Mouse (Mus musculus): ENCODE results near the gene Tcf7l1. TPM values are rescaled to one million over a fixed set of nuclear protein-coding genes. Genes with fewer than 3 reads are reported as not detected.

Tcf7l1 gene
- total and polyA plus RNA-seq, 2 experiments from 2014 or later: 3.1 to 5.8 TPM

DNA sequence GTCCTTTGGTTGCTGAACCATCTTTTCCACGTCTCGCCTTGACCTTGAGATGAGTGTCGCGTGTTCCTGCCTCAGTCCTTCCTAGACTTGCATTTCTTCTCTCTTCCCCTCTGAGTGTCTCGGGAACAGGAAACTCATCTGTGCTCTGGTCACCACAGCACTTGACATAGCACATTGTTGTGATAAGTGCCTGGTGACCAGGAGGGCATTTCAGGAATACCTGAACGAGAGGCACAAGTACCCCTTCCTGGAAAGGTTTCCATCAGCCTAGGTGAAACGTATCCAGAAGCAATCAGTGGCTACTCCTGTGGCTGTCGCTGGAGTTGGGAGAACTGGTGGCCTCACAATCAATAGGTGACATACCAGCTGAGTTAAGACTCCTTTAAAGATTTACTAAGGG lies 124.8 kb downstream of the Tcf7l1 start:
- Histone ChIP-seq H3K9me3 (ENCODE audit: low read length) (no peaks in the 10 kb centered on the region), H3K4me2 (ENCODE audit: low read depth, low read length, poor library complexity, severe bottlenecking) (no peak overlapping the region), H3K27me3 (ENCODE audit: insufficient read depth, low read length) (no peaks in the 10 kb centered on the region), H3K9ac (replicated peaks; ENCODE audit: low read length, poor library complexity, severe bottlenecking) (no peak overlapping the region), H3K4me1 (ENCODE audit: insufficient read depth, low read length) (no peaks in the 10 kb centered on the region), H3K36me3 (ENCODE audit: insufficient read depth, low read length) (no peaks in the 10 kb centered on the region), H3K27ac (ENCODE audit: low read depth, low read length) (no peak overlapping the region), H3K4me3 (ENCODE audit: low read depth, low read length) (no peak overlapping the region)
- ATAC-seq (ENCODE audit: low FRiP score) (no peak), DNase-seq (ENCODE audit: low spot score) (no peak)
- 86% methylated on average over 8 of the region's 8 CpGs for WGBS
- no peak for TF ChIP-seq CTCF (IDR thresholded peaks at IDR 0.05)

GRCm38 (mm10) chr6:72663000-72663399 lies 126.1 kb downstream of the Tcf7l1 start:
- ATAC-seq (ENCODE audit: low FRiP score): no peak

DNA sequence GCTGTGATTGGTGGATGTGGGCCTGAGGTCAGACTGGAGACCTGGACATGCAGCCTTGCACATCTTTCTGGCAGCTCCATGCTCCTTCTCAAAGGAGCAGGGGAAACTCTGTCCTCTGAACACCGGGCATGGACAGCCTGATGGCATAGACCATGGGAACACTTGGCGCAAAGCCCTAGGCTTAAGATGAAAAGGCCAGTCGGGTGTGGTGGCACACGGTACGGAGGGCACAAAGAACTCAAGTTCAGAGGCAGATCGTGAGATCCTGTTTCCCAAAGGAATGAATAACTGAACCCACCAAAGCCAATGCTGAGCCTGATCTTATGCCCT lies 128.7 kb downstream of the Tcf7l1 start:
- H3K36me3 ChIP-seq (ENCODE audit: insufficient read depth, low read length): no peaks in the 10 kb centered on the region
- no peak overlapping the region for H3K27ac ChIP-seq (ENCODE audit: low read depth, low read length)
- peaks cover 4% of the 10 kb centered on the region; the same call in 1 of the 2 replicates for H3K4me1 ChIP-seq (ENCODE audit: insufficient read depth, low read length)
- 65% methylated on average over 6 of the region's 6 CpGs for WGBS
- H3K9me3 ChIP-seq (ENCODE audit: low read length): no peaks in the 10 kb centered on the region
- no peak overlapping the region for H3K4me2 ChIP-seq (ENCODE audit: low read depth, low read length, poor library complexity, severe bottlenecking)
- no peaks in the 10 kb centered on the region for H3K27me3 ChIP-seq (ENCODE audit: insufficient read depth, low read length)
- ATAC-seq (ENCODE audit: low FRiP score): no peak
- no peak for TF ChIP-seq CTCF (IDR thresholded peaks at IDR 0.05)
- H3K4me3 ChIP-seq (ENCODE audit: low read depth, low read length): no peak overlapping the region
- DNase-seq (ENCODE audit: low spot score): no peak
- H3K9ac ChIP-seq (replicated peaks; ENCODE audit: low read length, poor library complexity, severe bottlenecking): no peak overlapping the region

More at GRCm38 (mm10) chr6:72663000-72663399, 126.1 kb downstream of the Tcf7l1 start:
- no peak overlapping the region for H3K4me2 ChIP-seq (ENCODE audit: low read depth, low read length, poor library complexity, severe bottlenecking)
- DNase-seq (ENCODE audit: low spot score): no peak
- H3K27ac ChIP-seq (ENCODE audit: low read depth, low read length): no peak overlapping the region
- no peak overlapping the region for H3K4me3 ChIP-seq (ENCODE audit: low read depth, low read length)
- no peaks in the 10 kb centered on the region for H3K36me3 ChIP-seq (ENCODE audit: insufficient read depth, low read length)
- no peaks in the 10 kb centered on the region for H3K27me3 ChIP-seq (ENCODE audit: insufficient read depth, low read length)
- no peaks in the 10 kb centered on the region for H3K9me3 ChIP-seq (ENCODE audit: low read length)
- H3K9ac ChIP-seq (replicated peaks; ENCODE audit: low read length, poor library complexity, severe bottlenecking): no peak overlapping the region
- TF ChIP-seq CTCF (IDR thresholded peaks at IDR 0.05): peak; percentile 29; the same call in 1 of the 2 replicates
- no peaks in the 10 kb centered on the region for H3K4me1 ChIP-seq (ENCODE audit: insufficient read depth, low read length)
- WGBS: 11% methylated on average over 1 of the region's 1 CpGs

DNA sequence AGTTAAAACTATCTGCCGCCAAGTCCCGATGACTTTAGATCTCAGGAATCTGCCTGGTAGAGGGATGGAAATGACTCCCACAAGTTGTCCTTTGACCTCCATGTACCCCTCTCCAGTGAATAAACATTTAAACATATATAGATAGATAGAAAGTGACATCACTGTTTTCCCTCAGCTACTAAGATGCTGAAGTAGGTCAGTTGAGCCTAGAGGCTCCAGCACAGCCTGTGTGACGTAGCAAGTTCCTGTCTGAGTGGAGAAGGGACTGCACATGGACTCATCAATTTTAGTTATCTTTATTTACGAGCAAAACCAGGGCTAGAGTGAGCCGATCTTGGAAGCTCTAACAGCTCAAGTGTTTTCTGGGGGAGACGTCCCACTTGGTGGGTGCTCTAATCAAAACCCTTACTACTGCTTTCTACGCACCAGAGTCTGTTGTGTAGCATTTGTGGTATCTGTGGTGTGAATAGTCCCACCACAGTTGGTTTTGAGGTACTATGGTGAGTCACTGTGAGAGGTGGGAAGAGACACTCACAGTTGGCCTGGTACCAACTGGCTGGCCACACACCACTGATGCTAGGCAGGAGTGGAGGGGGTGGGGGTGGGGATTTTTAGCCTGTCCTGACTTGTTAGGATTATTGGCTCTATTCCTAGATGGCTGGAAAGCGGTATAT lies 129.2 kb downstream of the Tcf7l1 start:
- Histone ChIP-seq H3K4me1 (ENCODE audit: insufficient read depth, low read length) (peaks cover 7% of the 10 kb centered on the region; the same call in 1 of the 2 replicates), H3K27ac (ENCODE audit: low read depth, low read length) (no peak overlapping the region), H3K36me3 (ENCODE audit: insufficient read depth, low read length) (no peaks in the 10 kb centered on the region), H3K4me2 (ENCODE audit: low read depth, low read length, poor library complexity, severe bottlenecking) (no peak overlapping the region), H3K27me3 (ENCODE audit: insufficient read depth, low read length) (no peaks in the 10 kb centered on the region), H3K9ac (replicated peaks; ENCODE audit: low read length, poor library complexity, severe bottlenecking) (no peak overlapping the region), H3K4me3 (ENCODE audit: low read depth, low read length) (no peak overlapping the region), H3K9me3 (ENCODE audit: low read length) (no peaks in the 10 kb centered on the region)
- TF ChIP-seq CTCF (IDR thresholded peaks at IDR 0.05): no peak
- 84% methylated on average over 8 of the region's 8 CpGs for WGBS
- no peak for DNase-seq (ENCODE audit: low spot score)
- ATAC-seq (ENCODE audit: low FRiP score): no peak

GRCm38 (mm10) chr6:72658006-72658405 lies 131.0 kb downstream of the Tcf7l1 start:
- Histone ChIP-seq H3K4me2 (ENCODE audit: low read depth, low read length, poor library complexity, severe bottlenecking) (no peak overlapping the region), H3K9me3 (ENCODE audit: low read length) (no peaks in the 10 kb centered on the region), H3K9ac (replicated peaks; ENCODE audit: low read length, poor library complexity, severe bottlenecking) (no peak overlapping the region), H3K4me3 (ENCODE audit: low read depth, low read length) (no peak overlapping the region), H3K27me3 (ENCODE audit: insufficient read depth, low read length) (no peaks in the 10 kb centered on the region), H3K36me3 (ENCODE audit: insufficient read depth, low read length) (no peaks in the 10 kb centered on the region), H3K27ac (ENCODE audit: low read depth, low read length) (no peak overlapping the region), H3K4me1 (ENCODE audit: insufficient read depth, low read length) (peaks cover 7% of the 10 kb centered on the region; the same call in 1 of the 2 replicates)
- DNase-seq (ENCODE audit: low spot score): no peak
- TF ChIP-seq CTCF (IDR thresholded peaks at IDR 0.05): peak; percentile 67
- no peak for ATAC-seq (ENCODE audit: low FRiP score)
- WGBS: 63% methylated on average over 3 of the region's 3 CpGs

- H3K36me3 ChIP-seq (ENCODE audit: insufficient read depth, low read length): no peaks in the 10 kb centered on the region
- peak overlapping the region; percentile 71; the same call in 1 of the 2 replicates for H3K27ac ChIP-seq (ENCODE audit: low read depth, low read length)
- 89% methylated on average over 7 of the region's 7 CpGs for WGBS
- no peak overlapping the region for H3K9ac ChIP-seq (replicated peaks; ENCODE audit: low read length, poor library complexity, severe bottlenecking)
- no peak for TF ChIP-seq CTCF (IDR thresholded peaks at IDR 0.05)
- no peak for DNase-seq (ENCODE audit: low spot score)
- peaks cover 7% of the 10 kb centered on the region; the same call in 1 of the 2 replicates for H3K4me1 ChIP-seq (ENCODE audit: insufficient read depth, low read length)
- H3K4me2 ChIP-seq (ENCODE audit: low read depth, low read length, poor library complexity, severe bottlenecking): no peak overlapping the region
- no peaks in the 10 kb centered on the region for H3K27me3 ChIP-seq (ENCODE audit: insufficient read depth, low read length)
- no peak overlapping the region for H3K4me3 ChIP-seq (ENCODE audit: low read depth, low read length)
- no peaks in the 10 kb centered on the region for H3K9me3 ChIP-seq (ENCODE audit: low read length)
- ATAC-seq (ENCODE audit: low FRiP score): no peak
Measured at GRCm38 (mm10) chr6:72656053-72656442, 133.0 kb downstream of the Tcf7l1 start.

All from midbrain, postnatal 0 days (tissue).